Mouse (Mus musculus): ENCODE results near the gene Rxfp1. TPM values are rescaled to one million over a fixed set of nuclear protein-coding genes. Genes with fewer than 3 reads are reported as not detected.

Gene Rxfp1
- polyA plus RNA-seq, 1 experiment from 2014 or later: 0.55 TPM

DNA sequence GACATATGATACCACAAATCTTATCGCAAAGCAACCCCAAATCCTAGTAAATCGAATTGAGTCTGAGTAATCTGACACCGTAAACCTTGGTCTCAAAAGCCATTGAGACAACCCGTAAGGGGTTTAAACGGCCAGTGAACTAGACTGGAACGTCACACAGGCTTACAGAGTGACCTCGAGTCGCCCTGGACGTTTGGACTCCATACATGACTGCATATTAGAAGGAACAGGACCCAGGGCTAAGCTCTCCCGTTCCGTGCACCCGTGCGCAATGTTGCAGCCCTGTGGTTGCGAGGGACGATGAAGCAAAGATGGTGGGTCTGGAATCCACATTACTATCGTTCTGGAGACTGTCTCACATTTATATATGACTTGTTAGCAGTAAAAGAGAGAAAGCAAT is 65.5 kb downstream of the Rxfp1 start:
- 0 out of 2 replicates have a peak, but pooled peaks have one; percentile 46 for ATAC-seq (ENCODE audit: insufficient number of reproducible peaks, insufficient read depth, low FRiP score, low TSS enrichment, low read depth)
- Histone ChIP-seq H3K4me2 (no peak overlapping the region), H3K4me1 (replicated peaks) (peaks cover 11% of the 10 kb centered on the region; the same call in 1 of the 2 replicates), H3K36me3 (no peaks in the 10 kb centered on the region), H3K9ac (replicated peaks) (no peak overlapping the region), H3K4me3 (replicated peaks) (no peak overlapping the region), H3K27ac (no peak overlapping the region), H3K9me3 (no peaks in the 10 kb centered on the region), H3K27me3 (no peaks in the 10 kb centered on the region)
- 55% methylated on average over 16 of the region's 16 CpGs for WGBS

DNA sequence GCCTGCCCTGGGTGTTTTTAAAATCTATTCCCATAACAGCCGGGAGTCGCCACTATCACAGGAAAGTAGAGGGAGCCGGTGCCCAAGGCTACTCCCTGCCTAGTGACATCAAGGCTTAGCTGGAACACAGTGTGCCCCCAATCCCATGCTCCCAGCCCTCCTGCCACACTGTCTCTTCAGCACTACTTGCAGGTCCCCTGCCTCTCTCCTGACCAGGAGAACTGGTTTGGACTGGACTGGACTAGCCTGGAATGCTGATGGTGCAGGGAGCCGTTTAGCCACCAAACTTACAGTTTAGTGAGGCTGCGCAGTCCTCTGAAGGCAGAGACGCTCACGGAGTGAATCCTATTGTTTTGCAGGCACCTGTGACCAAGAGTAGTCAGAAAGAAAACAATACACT is 67.1 kb downstream of the Rxfp1 start:
- Histone ChIP-seq H3K27me3 (no peaks in the 10 kb centered on the region), H3K9me3 (no peaks in the 10 kb centered on the region), H3K9ac (replicated peaks) (no peak overlapping the region), H3K4me3 (replicated peaks) (no peak overlapping the region), H3K27ac (no peak overlapping the region), H3K36me3 (no peaks in the 10 kb centered on the region), H3K4me2 (no peak overlapping the region), H3K4me1 (replicated peaks) (peaks cover 11% of the 10 kb centered on the region; the same call in 1 of the 2 replicates)
- no peak for ATAC-seq (ENCODE audit: insufficient number of reproducible peaks, insufficient read depth, low FRiP score, low TSS enrichment, low read depth)
- WGBS: 86% methylated on average over 7 of the region's 7 CpGs

DNA sequence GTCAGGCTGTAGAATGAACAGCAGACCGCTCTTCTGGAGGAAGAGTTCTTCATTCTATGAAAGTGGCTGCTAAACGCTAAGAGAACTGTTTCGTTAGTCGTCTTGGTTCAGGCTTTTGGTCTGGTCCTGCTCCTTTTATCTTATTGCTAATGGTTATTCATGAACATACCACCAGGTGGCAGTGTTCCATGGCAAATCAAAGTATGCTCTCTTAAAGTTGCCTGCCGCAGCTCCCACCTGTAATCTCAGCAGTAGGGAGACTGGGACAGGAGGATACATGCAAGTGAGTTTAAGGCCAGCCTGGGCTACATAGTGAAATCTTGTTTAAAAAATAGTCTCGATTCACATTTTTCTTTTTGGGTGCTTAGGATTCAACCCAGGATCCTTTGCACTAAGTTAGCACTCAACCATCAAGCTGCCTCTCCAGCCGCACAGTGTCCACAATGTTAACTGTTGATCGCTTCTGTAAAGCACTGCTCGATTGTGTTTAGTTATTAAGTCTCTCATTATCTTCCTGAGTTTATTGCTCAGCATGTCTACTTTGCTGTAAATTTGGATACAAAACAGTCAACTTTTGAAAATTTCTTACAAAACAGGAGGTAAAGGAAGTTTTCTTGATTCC is 72.8 kb downstream of the Rxfp1 start:
- ATAC-seq (ENCODE audit: insufficient number of reproducible peaks, insufficient read depth, low FRiP score, low TSS enrichment, low read depth): 0 out of 2 replicates have a peak, but pooled peaks have one; percentile 37

DNA sequence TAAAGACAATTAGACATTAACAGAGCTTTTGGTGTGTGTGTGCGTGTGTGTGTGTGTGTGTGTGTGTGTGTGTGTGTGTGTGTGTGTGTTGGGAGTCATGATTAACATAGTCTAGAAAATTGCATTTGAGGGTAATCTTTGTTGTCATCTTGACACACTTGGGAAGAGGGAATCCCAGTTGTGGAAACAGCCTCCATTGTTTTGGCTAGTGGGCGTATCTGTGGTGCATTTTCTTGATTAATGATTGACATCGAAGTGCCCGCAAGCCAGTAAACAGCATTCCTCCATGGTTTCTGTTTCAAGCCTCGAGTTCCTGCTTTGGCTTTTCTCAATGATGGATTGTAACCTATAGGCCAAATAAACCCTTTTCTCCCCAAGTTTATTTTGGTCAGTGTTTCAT is 81.0 kb downstream of the Rxfp1 start:
- no peak overlapping the region for H3K4me3 ChIP-seq (replicated peaks)
- H3K4me2 ChIP-seq: no peak overlapping the region
- WGBS: 75% methylated on average over 5 of the region's 5 CpGs
- H3K9ac ChIP-seq (replicated peaks): no peak overlapping the region
- H3K27me3 ChIP-seq: no peaks in the 10 kb centered on the region
- H3K9me3 ChIP-seq: no peaks in the 10 kb centered on the region
- H3K4me1 ChIP-seq (replicated peaks): no peaks in the 10 kb centered on the region
- ATAC-seq (ENCODE audit: insufficient number of reproducible peaks, insufficient read depth, low FRiP score, low TSS enrichment, low read depth): no peak
- H3K36me3 ChIP-seq: no peaks in the 10 kb centered on the region
- H3K27ac ChIP-seq: no peak overlapping the region

More for the DNA sequence above, 72.8 kb downstream of the Rxfp1 start:
- no peak overlapping the region for H3K4me2 ChIP-seq
- no peak overlapping the region for H3K9ac ChIP-seq (replicated peaks)
- 41% methylated on average over 9 of the region's 9 CpGs for WGBS
- H3K4me3 ChIP-seq (replicated peaks): no peak overlapping the region
- H3K27me3 ChIP-seq: no peaks in the 10 kb centered on the region
- no peaks in the 10 kb centered on the region for H3K4me1 ChIP-seq (replicated peaks)
- H3K36me3 ChIP-seq: no peaks in the 10 kb centered on the region
- no peaks in the 10 kb centered on the region for H3K9me3 ChIP-seq
- H3K27ac ChIP-seq: no peak overlapping the region

DNA sequence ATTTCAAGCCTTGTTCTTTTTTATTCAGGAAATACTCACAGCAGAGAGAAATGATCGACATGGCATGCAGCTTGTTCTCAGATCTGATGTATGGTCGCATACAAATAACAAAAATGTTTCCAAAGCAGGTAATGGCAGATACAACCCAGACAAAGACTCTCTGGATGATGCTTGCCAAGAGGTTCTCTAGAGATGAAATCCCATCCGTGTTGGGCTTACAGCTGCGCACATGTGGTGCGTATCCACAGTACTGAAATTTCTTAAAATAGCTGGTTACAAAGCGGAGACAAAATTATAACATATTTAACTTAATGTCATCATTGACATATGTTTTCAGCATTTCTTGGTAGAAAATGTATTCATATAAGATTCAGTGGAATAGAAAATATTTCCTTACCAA is 85.6 kb downstream of the Rxfp1 start:
- H3K9ac ChIP-seq (replicated peaks): no peak overlapping the region
- H3K9me3 ChIP-seq: no peaks in the 10 kb centered on the region
- 89% methylated on average over 6 of the region's 6 CpGs for whole genome bisulfite sequencing
- no peak overlapping the region for H3K27ac ChIP-seq
- ATAC-seq (ENCODE audit: insufficient number of reproducible peaks, insufficient read depth, low FRiP score, low TSS enrichment, low read depth): no peak
- no peak overlapping the region for H3K4me2 ChIP-seq
- H3K36me3 ChIP-seq: no peaks in the 10 kb centered on the region
- no peak overlapping the region for H3K4me3 ChIP-seq (replicated peaks)
- no peaks in the 10 kb centered on the region for H3K27me3 ChIP-seq
- no peaks in the 10 kb centered on the region for H3K4me1 ChIP-seq (replicated peaks)

DNA sequence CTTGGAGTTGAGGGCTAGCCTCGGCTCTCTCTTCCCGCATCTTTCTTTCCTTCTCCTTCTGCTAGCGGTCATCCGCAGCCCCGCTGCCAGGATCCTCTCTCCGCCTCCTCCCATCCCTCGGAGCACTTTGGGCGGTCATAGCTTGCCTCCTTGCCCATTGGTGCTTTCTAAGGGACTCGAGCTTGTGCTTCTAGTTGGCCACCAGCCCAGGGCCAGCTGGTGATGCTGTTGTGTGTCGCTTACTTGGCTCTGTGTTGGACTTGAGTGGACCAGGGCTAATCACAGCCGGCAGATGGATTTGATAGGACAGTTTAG is 108.3 kb downstream of the Rxfp1 start, which contains the start of gene Etfdh:
Gene Etfdh (minus strand): TSS at position 85 of the 315 bp plus-strand sequence.
- WGBS: 0% methylated on average over 11 of the region's 11 CpGs
- Histone ChIP-seq H3K27ac (peak within 1 kb of the TSS; percentile 77), H3K4me1 (replicated peaks) (no peaks in the 10 kb centered on the region; the same call in 1 of the 2 replicates), H3K9ac (replicated peaks) (peak within 1 kb of the TSS; percentile 73), H3K4me3 (replicated peaks) (peak within 1 kb of the TSS; percentile 64), H3K9me3 (0 out of 2 replicates have a peak, but pooled peaks cover 9% of the 10 kb centered on the region), H3K27me3 (no peaks in the 10 kb centered on the region), H3K36me3 (peaks cover 29% of the 10 kb centered on the region), H3K4me2 (peak within 1 kb of the TSS; percentile 85)
- ATAC-seq (ENCODE audit: insufficient number of reproducible peaks, insufficient read depth, low FRiP score, low TSS enrichment, low read depth): peak; percentile 11

DNA sequence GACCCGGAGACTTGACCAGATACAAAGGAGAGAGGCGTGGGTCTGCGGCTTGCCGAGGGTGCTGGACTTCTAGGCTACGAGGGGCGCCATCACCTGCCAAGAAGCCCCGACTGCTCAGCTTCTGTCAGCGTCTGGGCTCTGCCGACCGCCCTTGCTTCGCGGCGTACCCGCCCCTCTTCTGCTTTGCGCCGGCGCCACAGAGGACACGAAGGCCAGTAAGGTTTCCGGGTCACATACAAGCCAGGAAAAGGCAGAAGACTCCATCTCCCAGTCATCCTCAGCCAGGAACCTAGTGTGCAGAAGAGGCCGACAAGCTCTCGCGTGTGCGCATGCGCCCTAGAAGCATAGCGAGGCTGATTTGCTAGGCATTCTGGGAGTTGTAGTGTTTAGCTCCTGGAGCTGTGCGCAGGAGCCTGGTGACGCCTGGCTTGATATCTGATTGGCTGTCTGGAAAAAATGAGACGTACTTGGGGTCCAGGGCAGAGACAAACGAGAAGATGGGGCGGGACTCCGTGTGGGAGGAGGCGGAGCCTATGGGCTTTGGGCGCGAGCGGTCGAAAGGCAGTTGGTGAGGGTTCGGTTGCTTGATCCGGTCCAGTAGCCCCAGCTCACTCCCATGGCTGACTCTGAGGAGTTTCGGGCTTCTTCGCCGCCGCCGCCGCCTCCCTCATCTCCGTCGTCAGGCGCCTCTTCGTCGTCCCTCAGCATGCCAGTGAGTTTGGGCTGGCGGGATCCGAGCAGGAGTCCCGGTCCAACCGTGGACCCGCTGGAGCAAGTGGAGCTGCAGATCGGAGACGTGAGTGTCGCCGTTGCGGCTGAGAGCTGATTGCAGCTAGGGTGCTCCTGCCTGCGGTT is 108.9 kb downstream of the Rxfp1 start, which contains the start of gene 4930579G24Rik:
Gene 4930579G24Rik (plus strand): TSS at position 519 of the 855 bp plus-strand sequence.
- WGBS: under 1% methylated on average over 60 of the region's 60 CpGs

DNA sequence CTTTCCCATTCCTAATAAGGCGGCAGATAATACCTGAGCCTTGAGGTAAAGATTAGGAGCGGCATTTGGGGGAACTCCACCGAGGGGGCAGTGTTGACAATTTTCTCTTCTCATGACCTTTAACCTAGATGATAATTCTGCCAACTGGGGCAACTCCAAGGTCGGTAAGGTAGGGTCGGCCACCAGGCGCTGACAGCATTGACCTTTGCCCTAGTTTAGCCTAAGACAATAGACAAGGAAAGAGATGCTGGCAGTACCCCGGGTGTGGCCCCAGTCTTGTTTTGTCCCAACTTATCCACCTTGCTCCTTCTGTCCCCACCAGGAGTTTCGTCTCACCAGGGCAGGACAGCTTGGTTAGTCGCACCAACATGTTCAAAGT is 109.5 kb downstream of the Rxfp1 start:
- WGBS: 0% methylated on average over 9 of the region's 9 CpGs
- Histone ChIP-seq H3K4me2 (peak overlapping the region; percentile 85), H3K4me1 (replicated peaks) (no peaks in the 10 kb centered on the region; the same call in 1 of the 2 replicates), H3K27me3 (no peaks in the 10 kb centered on the region), H3K36me3 (peaks cover 21% of the 10 kb centered on the region), H3K27ac (peak overlapping the region; percentile 54), H3K9me3 (0 out of 2 replicates have a peak, but pooled peaks cover 3% of the 10 kb centered on the region), H3K4me3 (replicated peaks) (peak overlapping the region; percentile 64), H3K9ac (replicated peaks) (peak overlapping the region; percentile 66)
- ATAC-seq (ENCODE audit: insufficient number of reproducible peaks, insufficient read depth, low FRiP score, low TSS enrichment, low read depth): no peak; the same call in 1 of the 2 replicates

More for the DNA sequence above, 108.9 kb downstream of the Rxfp1 start, which contains the start of gene 4930579G24Rik:
- Histone ChIP-seq H3K9me3 (0 out of 2 replicates have a peak, but pooled peaks cover 7% of the 10 kb centered on the region), H3K4me2 (peak within 1 kb of the TSS; percentile 85), H3K9ac (replicated peaks) (peak within 1 kb of the TSS; percentile 73), H3K27ac (peak within 1 kb of the TSS; percentile 77), H3K4me1 (replicated peaks) (no peaks in the 10 kb centered on the region; the same call in 1 of the 2 replicates), H3K27me3 (no peaks in the 10 kb centered on the region), H3K4me3 (replicated peaks) (peak within 1 kb of the TSS; percentile 64), H3K36me3 (peaks cover 27% of the 10 kb centered on the region)
- ATAC-seq (ENCODE audit: insufficient number of reproducible peaks, insufficient read depth, low FRiP score, low TSS enrichment, low read depth): peak; percentile 100

DNA sequence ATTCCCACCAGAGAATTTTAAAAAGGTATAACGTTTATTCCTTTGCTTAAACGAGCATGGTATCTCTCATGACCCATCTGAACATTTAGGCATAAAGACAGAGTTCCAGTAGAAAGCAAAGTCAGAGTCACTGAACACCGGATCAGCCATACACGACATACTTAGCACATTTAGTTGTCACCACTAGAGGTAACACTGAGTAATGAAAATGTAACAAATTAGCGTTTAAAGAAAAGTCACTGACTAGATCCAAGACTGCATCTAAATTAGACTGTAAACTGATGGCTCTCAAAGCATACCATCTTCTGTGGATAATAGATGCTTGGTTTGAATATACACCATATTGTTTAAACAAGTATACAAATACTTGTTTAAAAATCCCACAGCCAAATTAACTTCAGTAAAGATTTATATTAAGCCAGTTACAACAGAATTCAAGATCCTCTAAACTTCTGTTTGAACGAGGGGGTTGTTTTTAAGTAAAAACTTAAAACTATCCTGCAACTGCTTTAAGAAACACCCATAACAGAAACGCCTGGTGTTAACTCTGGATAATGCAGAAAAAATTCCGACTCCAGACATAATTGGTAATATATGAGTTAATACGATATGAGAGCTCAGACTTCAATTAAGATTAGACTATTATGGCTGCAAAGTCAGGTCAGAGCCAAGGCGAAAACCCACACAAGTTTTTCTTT is 110.0 kb downstream of the Rxfp1 start:
- WGBS: 35% methylated on average over 10 of the region's 10 CpGs
- H3K27ac ChIP-seq: no peak overlapping the region
- H3K9ac ChIP-seq (replicated peaks): peak overlapping the region; percentile 66; the same call in 1 of the 2 replicates

DNA sequence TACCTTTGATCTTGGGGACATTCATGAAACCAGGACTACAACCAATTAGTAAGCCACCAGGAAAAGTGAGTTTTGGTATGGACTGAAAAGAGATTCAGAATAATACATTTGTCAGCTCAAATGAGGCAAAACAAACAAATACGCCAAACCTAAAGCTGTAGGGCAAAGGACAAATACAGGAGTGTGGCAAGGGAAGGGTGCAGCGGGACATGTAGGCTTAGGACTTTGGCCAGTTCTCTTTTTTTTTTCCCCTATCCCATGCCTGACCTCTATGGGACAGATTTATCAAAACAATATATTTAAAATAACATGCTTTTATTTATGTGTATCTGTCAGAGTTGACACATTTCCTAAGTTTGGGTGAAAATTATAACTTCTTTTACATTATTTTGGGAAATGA is 127.8 kb downstream of the Rxfp1 start:
- ATAC-seq (ENCODE audit: insufficient number of reproducible peaks, insufficient read depth, low FRiP score, low TSS enrichment, low read depth): no peak
- Histone ChIP-seq H3K4me2 (no peak overlapping the region), H3K4me3 (replicated peaks) (no peak overlapping the region), H3K9ac (replicated peaks) (no peak overlapping the region), H3K27ac (no peak overlapping the region), H3K9me3 (no peaks in the 10 kb centered on the region), H3K4me1 (replicated peaks) (no peaks in the 10 kb centered on the region), H3K27me3 (no peaks in the 10 kb centered on the region), H3K36me3 (peaks cover 64% of the 10 kb centered on the region)
- WGBS: 86% methylated on average over 2 of the region's 2 CpGs

More for the DNA sequence above, 110.0 kb downstream of the Rxfp1 start:
- Histone ChIP-seq H3K4me3 (replicated peaks) (peak overlapping the region; percentile 64), H3K9me3 (no peaks in the 10 kb centered on the region), H3K4me1 (replicated peaks) (no peaks in the 10 kb centered on the region; the same call in 1 of the 2 replicates), H3K27me3 (no peaks in the 10 kb centered on the region), H3K36me3 (peaks cover 18% of the 10 kb centered on the region), H3K4me2 (peak overlapping the region; percentile 85)
- ATAC-seq (ENCODE audit: insufficient number of reproducible peaks, insufficient read depth, low FRiP score, low TSS enrichment, low read depth): no peak

Data from limb, embryonic 12.5 days (tissue).